Mouse (Mus musculus): ENCODE data around the gene Gm17657.

GRCm38 (mm10) chr17:29552162-29552732, 2.8 kb upstream of the Gm17657 start, which contains the start of gene Tmem217:
- TF ChIP-seq POLR2A (IDR thresholded peaks at IDR 0.05; ENCODE audit: extremely low read depth, insufficient read depth, low read length) (no peak), CTCF (IDR thresholded peaks at IDR 0.05; ENCODE audit: low read depth, low read length) (no peak)
